Mouse (Mus musculus) forebrain, postnatal 0 days (tissue): ENCODE measurements around the gene Pink1. TPM values are rescaled to one million over a fixed set of nuclear protein-coding genes. Genes with fewer than 3 reads are reported as not detected.
A peak's percentile ranks its signal among the peaks of the same experiment; 100 is the strongest.

Experiments used
- ATAC-seq: fragments of 200-750 bp; cut with Nextera tagmentation; 2 replicates; pipeline ENCODE4 v1.8.0; 2017; ENCODE audit warnings: mild to moderate bottlenecking, moderate library complexity
- DNase-seq: peaks from one replicate; pipeline ENCODE4 v3.0.0-alpha.2; 2015
- H3K27ac ChIP-seq: fragments of 300-500 bp; sonication (generic); 2 replicates; pipeline ENCODE4 v1.5.1; 2014; ENCODE audit warnings: low read depth, mild to moderate bottlenecking, antibody characterized with exemption, low read length, moderate library complexity, mixed read lengths
- H3K27me3 ChIP-seq: fragments of 300-500 bp; sonication (generic); 2 replicates; pipeline ENCODE4 v1.6.1; 2014; ENCODE audit warnings: mild to moderate bottlenecking, low read length, mixed read lengths; ENCODE audit not compliant: insufficient read depth
- H3K36me3 ChIP-seq: fragments of 300-500 bp; sonication (generic); 2 replicates; pipeline ENCODE4 v1.6.1; 2014; ENCODE audit warnings: mild to moderate bottlenecking, moderate library complexity; ENCODE audit not compliant: insufficient read depth
- H3K4me1 ChIP-seq: fragments of 300-500 bp; sonication (generic); 2 replicates; pipeline ENCODE4 v1.6.1; 2014; ENCODE audit warnings: antibody characterized with exemption; ENCODE audit not compliant: insufficient read depth
- H3K4me2 ChIP-seq: fragments of 300-500 bp; sonication (generic); 2 replicates; pipeline ENCODE4 v1.6.1; 2014; ENCODE audit warnings: low read depth, mild to moderate bottlenecking, moderate library complexity
- H3K4me3 ChIP-seq: fragments of 300-500 bp; sonication (generic); 2 replicates; pipeline ENCODE4 v1.5.1; 2014; ENCODE audit warnings: low read depth, low read length, mixed read lengths
- H3K9ac ChIP-seq: fragments of 300-500 bp; sonication (generic); 2 replicates; pipeline ENCODE4 v1.6.1; 2014; ENCODE audit warnings: mild to moderate bottlenecking
- H3K9me3 ChIP-seq: fragments of 300-500 bp; sonication (generic); 2 replicates; pipeline ENCODE4 v1.6.1; 2016; ENCODE audit warnings: low read length
- CTCF ChIP-seq: sonication (generic); IDR thresholded peaks from 2 replicates; pipeline ENCODE4 v1.5.1; 2016; ENCODE audit warnings: antibody characterized with exemption, control low read depth, low read depth
- WGBS: fragments of 180-500 bp; shearing (Covaris S2); extraction: QIAGEN DNeasy Blood & Tissue Kit; methylation state at CpG from one replicate; pipeline ENCODE4 v1.1.7; 2014; 5-methylcytosine and 5-hydroxymethylcytosine counted together
- polyA plus RNA-seq: library from polyadenylated mRNA; unstranded; fragments of >200 nt; fragmentation: Nextera tagmentation; extraction: Ambion mirVana; gene quantifications from 2 replicates; pipeline ENCODE4 v1.2.1, GENCODE M21; 2015
- total RNA-seq: library from RNA; depleted of rRNA; stranded (reverse); fragments of >200 nt; gene quantifications from 2 replicates; pipeline ENCODE4 v1.2.3, GENCODE M21; 2014; rRNA removed

Gene Pink1
- total RNA-seq (224 and 230 TPM in 2 replicates), polyA plus RNA-seq (152 TPM in 2 replicates)

DNA sequence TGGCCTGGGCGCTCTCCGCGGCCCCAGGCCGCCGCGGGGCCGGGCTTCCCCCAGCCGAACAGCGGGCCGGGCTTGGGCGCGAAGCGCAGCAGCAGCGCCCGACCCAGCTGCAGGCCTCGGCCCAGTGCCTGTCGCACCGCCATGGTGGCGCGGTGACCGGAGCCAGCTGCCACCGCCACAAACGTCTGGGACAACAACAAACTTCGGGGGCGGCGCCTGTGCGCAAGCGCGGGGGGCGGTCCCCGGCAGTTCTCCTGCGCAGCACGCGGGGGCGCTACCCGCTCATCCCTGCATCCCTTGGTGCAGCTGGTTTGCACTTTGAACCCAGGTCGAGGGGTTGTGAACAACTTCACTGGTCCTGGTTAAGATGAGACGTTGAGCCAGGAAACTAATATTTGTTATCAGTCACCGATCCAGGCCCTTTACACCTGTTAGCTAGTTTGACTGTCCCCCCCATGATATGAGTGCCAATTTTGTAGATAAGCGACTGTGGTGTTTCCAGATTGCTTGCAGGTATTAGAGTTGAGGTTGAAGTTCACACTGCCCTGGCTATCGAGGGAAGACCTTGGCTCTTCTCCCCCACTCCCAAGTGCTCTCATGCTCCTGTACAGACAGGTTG is at the start of gene Pink1:
Gene Pink1 (minus strand): TSS at position 231 of the 619 bp plus-strand sequence.
- peak; percentile 90 for DNase-seq
- no peaks in the 10 kb centered on the region for H3K36me3 ChIP-seq
- peak; percentile 84 for ATAC-seq
- H3K4me2 ChIP-seq: peak within 1 kb of the TSS; percentile 61
- H3K9me3 ChIP-seq: no peaks in the 10 kb centered on the region
- peak; percentile 92 for TF ChIP-seq CTCF
- 0 out of 2 replicates have a peak, but pooled peaks cover 12% of the 10 kb centered on the region for H3K4me1 ChIP-seq
- WGBS: 3% methylated on average over 40 of the region's 41 CpGs
- H3K9ac ChIP-seq: peak within 1 kb of the TSS; percentile 90
- H3K4me3 ChIP-seq: peak within 1 kb of the TSS; percentile 98
- no peaks in the 10 kb centered on the region for H3K27me3 ChIP-seq
- H3K27ac ChIP-seq: peak within 1 kb of the TSS; percentile 94

GRCm38 (mm10) chr4:138375117-138375516 is 49.0 kb upstream of the Pink1 start:
- no peak overlapping the region for H3K9ac ChIP-seq
- DNase-seq (no peak), ATAC-seq (no peak)
- no peaks in the 10 kb centered on the region for H3K9me3 ChIP-seq
- WGBS: 88% methylated on average over 3 of the region's 3 CpGs
- H3K27me3 ChIP-seq: no peaks in the 10 kb centered on the region
- H3K27ac ChIP-seq: no peak overlapping the region
- no peak for TF ChIP-seq CTCF
- no peak overlapping the region for H3K4me2 ChIP-seq
- no peaks in the 10 kb centered on the region for H3K36me3 ChIP-seq
- no peak overlapping the region for H3K4me3 ChIP-seq
- 0 out of 2 replicates have a peak, but pooled peaks cover 2% of the 10 kb centered on the region for H3K4me1 ChIP-seq

GRCm38 (mm10) chr4:138370996-138371516 is 44.9 kb upstream of the Pink1 start:
- Histone ChIP-seq H3K4me2 (no peak overlapping the region), H3K4me3 (no peak overlapping the region), H3K4me1 (peaks cover 7% of the 10 kb centered on the region), H3K36me3 (no peaks in the 10 kb centered on the region), H3K27ac (no peak overlapping the region), H3K9me3 (no peaks in the 10 kb centered on the region), H3K9ac (no peak overlapping the region), H3K27me3 (peaks cover 6% of the 10 kb centered on the region; the same call in 1 of the 2 replicates)
- 78% methylated on average over 5 of the region's 5 CpGs for WGBS
- DNase-seq (no peak), ATAC-seq (no peak)
- no peak for TF ChIP-seq CTCF

DNA sequence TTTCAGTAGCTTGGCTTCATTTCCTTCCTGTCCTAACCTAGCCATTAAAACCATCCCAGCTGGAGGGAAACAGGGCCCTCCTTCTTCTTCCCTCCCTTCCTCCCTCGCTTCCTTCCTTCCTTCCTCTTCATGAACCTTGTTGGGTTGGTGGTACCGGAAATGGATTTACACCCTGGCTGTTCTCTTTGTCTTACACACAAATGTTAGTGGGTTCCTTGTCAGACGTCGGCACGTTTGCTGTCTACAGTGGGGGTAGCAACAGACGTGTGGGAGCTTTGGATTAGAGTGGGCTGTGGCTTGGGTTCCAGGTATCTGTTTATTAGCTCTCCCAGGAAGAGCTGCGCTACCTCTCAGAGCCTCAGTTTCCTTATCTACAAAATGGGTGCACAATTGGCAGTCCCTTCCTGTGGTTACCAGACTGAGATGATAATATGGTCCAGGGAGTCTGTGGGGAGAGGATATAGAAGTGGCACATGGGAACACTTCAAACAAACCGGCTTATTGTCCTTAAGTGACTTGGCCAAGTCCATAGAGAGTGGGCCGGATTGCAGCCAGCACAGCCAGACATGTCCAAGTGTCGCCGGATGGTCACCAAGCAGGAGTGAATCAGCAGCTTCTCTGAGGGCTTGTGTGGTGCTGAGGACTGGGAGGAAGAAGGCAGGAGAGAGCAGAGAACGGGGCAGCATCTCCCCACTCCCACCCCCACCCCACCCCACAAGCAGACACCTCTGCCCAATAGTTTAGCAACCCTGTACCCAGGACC is 42.6 kb upstream of the Pink1 start:
- H3K9me3 ChIP-seq: no peaks in the 10 kb centered on the region
- peaks cover 6% of the 10 kb centered on the region; the same call in 1 of the 2 replicates for H3K27me3 ChIP-seq
- DNase-seq (no peak), ATAC-seq (no peak)
- H3K9ac ChIP-seq: no peak overlapping the region
- H3K36me3 ChIP-seq: no peaks in the 10 kb centered on the region
- no peak overlapping the region for H3K4me2 ChIP-seq
- TF ChIP-seq CTCF: no peak
- H3K4me1 ChIP-seq: peaks cover 7% of the 10 kb centered on the region
- no peak overlapping the region for H3K4me3 ChIP-seq
- no peak overlapping the region for H3K27ac ChIP-seq
- WGBS: 82% methylated on average over 12 of the region's 12 CpGs

DNA sequence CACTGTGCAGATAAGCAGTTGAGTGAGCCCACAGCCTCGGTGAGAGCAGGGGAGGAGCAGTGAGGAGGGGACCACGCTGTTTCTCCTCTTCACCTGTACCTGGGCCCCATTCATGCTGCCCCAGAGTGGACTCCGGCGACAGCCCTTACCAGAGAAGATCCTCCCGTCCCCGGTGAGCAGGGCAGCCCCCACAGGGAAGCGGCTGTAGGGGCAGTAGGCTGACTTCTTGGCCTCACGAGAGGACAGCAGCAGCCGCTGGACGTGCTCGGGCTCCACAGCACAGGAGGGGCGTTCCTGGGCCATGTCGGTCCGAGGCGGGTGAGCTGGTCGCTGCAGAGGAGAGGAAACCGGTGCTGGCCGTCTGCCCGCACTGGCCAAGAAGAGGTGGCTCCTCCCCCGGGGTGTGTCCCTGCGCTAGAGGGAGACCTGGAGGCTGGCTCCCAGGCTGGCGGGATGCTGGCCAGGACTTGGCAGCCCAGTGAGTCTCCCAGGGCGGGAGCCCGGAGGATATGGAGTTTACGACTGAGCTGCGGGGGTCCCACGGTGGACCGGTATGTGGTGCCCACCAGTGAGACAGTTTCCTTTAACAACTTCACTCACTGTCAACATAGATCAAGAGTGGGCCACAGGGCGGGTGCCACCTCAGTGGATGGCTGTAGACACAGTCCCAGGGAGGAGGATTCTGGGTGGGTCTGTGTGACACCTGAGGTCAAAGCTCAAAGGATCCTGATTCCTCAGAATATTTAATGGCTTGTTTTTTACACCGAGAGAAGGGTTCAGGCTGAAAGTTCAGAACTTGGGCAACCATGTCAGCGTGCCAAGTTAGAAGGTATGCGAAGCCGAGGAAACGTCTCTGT is 41.8 kb upstream of the Pink1 start, which contains the start of gene Cda:
Gene Cda (minus strand): TSS at position 352 of the 857 bp plus-strand sequence.
- Histone ChIP-seq H3K4me2 (peak within 1 kb of the TSS; percentile 38), H3K27me3 (peaks cover 6% of the 10 kb centered on the region; the same call in 1 of the 2 replicates), H3K4me1 (peaks cover 7% of the 10 kb centered on the region), H3K4me3 (0 out of 2 replicates have a peak within 1 kb of the TSS, but pooled peaks have one; percentile 9), H3K9me3 (no peaks in the 10 kb centered on the region), H3K9ac (no peak within 1 kb of the TSS; the same call in 1 of the 2 replicates), H3K27ac (no peak within 1 kb of the TSS), H3K36me3 (no peaks in the 10 kb centered on the region)
- DNase-seq (peak; percentile 39), ATAC-seq (peak; percentile 43)
- 9% methylated on average over 34 of the region's 34 CpGs for WGBS
- TF ChIP-seq CTCF: no peak

DNA sequence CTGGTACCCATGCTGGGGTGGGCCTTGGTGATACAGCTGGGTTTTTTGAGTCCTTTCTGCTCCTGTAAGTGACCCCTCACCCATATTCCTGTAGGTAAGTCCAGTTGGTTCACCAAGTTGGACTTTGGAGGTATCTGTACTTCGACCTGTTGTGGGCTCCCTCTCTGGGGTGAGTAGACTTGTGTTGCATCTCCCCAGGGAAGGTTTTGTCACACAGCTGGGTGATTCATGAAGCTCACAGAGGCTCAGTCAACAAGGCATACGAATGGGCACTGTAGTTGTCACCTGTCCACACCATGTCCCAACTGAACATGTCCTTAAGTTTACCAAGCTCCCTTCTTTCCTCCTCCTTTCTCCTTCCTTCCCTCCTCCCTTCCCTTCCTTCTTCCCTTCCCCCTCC is 40.5 kb upstream of the Pink1 start:
- TF ChIP-seq CTCF: no peak

More for the DNA sequence above, 40.5 kb upstream of the Pink1 start:
- no peak overlapping the region for H3K27ac ChIP-seq
- H3K9me3 ChIP-seq: no peaks in the 10 kb centered on the region
- WGBS: 84% methylated on average over 2 of the region's 2 CpGs
- DNase-seq (no peak), ATAC-seq (no peak)
- H3K4me1 ChIP-seq: peaks cover 7% of the 10 kb centered on the region
- peaks cover 6% of the 10 kb centered on the region; the same call in 1 of the 2 replicates for H3K27me3 ChIP-seq
- no peak overlapping the region for H3K4me2 ChIP-seq
- no peak overlapping the region for H3K9ac ChIP-seq
- H3K36me3 ChIP-seq: no peaks in the 10 kb centered on the region
- H3K4me3 ChIP-seq: no peak overlapping the region
